Mouse (Mus musculus) adrenal gland, postnatal 10 days (tissue): ENCODE data around the gene Hlcs. TPM values are rescaled to one million over a fixed set of nuclear protein-coding genes. Genes with fewer than 3 reads are reported as not detected.

Source experiments
- DNase-seq: peaks from one replicate; pipeline ENCODE4 v3.0.0; 2021; ENCODE audit warnings: mixed read lengths
- microRNA-seq: library from miRNA; unstranded; fragments of <30 nt; microRNA quantifications from one replicate; pipeline ENCODE4 v1.2.0, GENCODE M21; 2021
- total RNA-seq, 2 experiments: library from RNA; stranded (reverse); gene quantifications; 2 replicates each; pipeline ENCODE4 v1.2.3; 2021

The Hlcs gene
- total RNA-seq, 2 experiments from 2014 or later, result 11.9 to 13.5 TPM

DNA sequence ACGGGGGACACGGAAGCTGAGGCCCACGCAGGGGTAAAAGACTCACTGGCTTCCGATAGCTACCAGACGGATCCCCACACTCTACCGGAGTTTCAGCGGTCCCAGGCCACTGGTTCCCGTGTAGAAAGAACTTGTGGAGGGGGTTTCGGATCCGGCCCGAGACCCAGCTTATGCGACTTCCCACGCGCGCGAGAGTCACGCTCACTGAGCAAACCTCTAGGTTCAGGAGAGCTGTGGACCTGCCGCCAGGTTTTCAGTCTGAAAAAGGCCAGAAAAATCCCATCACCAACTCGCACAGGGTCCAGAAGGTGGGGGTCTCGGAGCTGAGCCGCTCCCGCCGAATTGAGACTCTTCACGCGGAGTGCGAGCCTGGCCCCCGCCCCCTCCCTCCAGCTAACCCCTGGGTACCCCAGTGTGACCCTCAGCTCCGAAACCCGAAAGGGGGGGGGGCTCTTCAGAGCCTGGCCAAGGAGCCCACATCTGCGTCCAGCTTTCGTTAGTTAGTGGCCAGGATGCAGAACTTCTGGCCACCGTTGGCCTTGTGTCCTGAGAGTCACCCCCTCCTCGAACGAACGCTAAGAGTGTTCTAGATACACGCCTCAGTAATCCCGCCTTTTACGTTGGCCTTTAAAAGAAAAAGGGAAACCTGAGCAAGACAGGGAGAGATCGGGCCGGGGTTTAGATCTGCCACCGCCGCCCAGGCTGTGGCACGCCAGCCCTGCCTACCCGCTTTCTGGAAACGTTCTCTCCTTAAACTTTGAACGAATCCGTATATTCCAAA, 234.1 kb downstream of the Hlcs start:
- DNase-seq, result no peak

Small RNA genes lying within 50 kb of the gene (microRNA-seq; reads per million reads assigned to microRNA genes)
- gene Gm23062, result not detected

Other genes with a start within 250 kb of the Hlcs start
- under 1 TPM in 1 of 2 experiments, not detected in 1; 0.09 TPM for gene Sim2, start 228.6 kb downstream of the Hlcs start, total RNA-seq
- gene Ripply3, start 14.8 kb upstream of the Hlcs start, total RNA-seq, result 1 to 10 TPM; 3.8 to 4.0 TPM
- gene Ttc3, start 57.0 kb upstream of the Hlcs start, total RNA-seq, result 100 to 1,000 TPM in 1 of 2 experiments, 10 to 100 TPM in 1; 94.4 to 116 TPM
- 10 to 100 TPM; 63.3 to 66.8 TPM for gene Pigp, start 58.3 kb upstream of the Hlcs start, total RNA-seq
- gene Vps26c, start 213.3 kb upstream of the Hlcs start, total RNA-seq, result 10 to 100 TPM; 40.8 to 52.8 TPM